Mouse (Mus musculus) midbrain, embryonic 11.5 days (tissue): ENCODE measurements around the gene Slc25a39. TPM values are rescaled to one million over a fixed set of nuclear protein-coding genes. Genes with fewer than 3 reads are reported as not detected.

Experiments used
- ATAC-seq: fragments of 200-750 bp; cut with Nextera tagmentation; 2 replicates; pipeline ENCODE4 v1.8.0; 2017; ENCODE audit warnings: moderate TSS enrichment, moderate library complexity; ENCODE audit not compliant: low FRiP score
- DNase-seq: peaks from one replicate; pipeline ENCODE4 v3.0.0; 2015; ENCODE audit warnings: low spot score; ENCODE audit errors: missing footprints
- H3K27ac ChIP-seq: fragments of 300-500 bp; sonication (generic); 2 replicates; pipeline ENCODE4 v1.5.1; 2014; ENCODE audit warnings: low read depth, low read length
- H3K27me3 ChIP-seq: fragments of 300-500 bp; sonication (generic); 2 replicates; pipeline ENCODE4 v1.6.1; 2014; ENCODE audit warnings: mild to moderate bottlenecking, low read length, moderate library complexity, mixed read lengths; ENCODE audit not compliant: control insufficient read depth, insufficient read depth
- H3K36me3 ChIP-seq: fragments of 300-500 bp; sonication (generic); 2 replicates; pipeline ENCODE4 v1.6.1; 2014; ENCODE audit warnings: mild to moderate bottlenecking, low read length, moderate library complexity, mixed read lengths; ENCODE audit not compliant: control insufficient read depth, insufficient read depth
- H3K4me1 ChIP-seq: fragments of 300-500 bp; sonication (generic); 2 replicates; pipeline ENCODE4 v1.6.1; 2014; ENCODE audit warnings: low read length; ENCODE audit not compliant: control insufficient read depth, insufficient read depth
- H3K4me2 ChIP-seq: fragments of 300-500 bp; sonication (generic); 2 replicates; pipeline ENCODE4 v1.6.1; 2014; ENCODE audit warnings: mild to moderate bottlenecking, moderate library complexity
- H3K4me3 ChIP-seq: fragments of 300-500 bp; sonication (generic); 2 replicates; pipeline ENCODE4 v1.5.1; 2014; ENCODE audit warnings: low read depth, low read length
- H3K9ac ChIP-seq: fragments of 300-500 bp; sonication (generic); 2 replicates; pipeline ENCODE4 v1.6.1; 2014; ENCODE audit warnings: low read length
- H3K9me3 ChIP-seq: fragments of 300-500 bp; sonication (generic); 2 replicates; pipeline ENCODE4 v1.6.1; 2016; ENCODE audit warnings: low read length; ENCODE audit not compliant: control insufficient read depth
- WGBS: fragments of 180-500 bp; shearing (Covaris S2); extraction: QIAGEN DNeasy Blood & Tissue Kit; methylation state at CpG from one replicate; pipeline ENCODE4 v1.1.7; 2014; 5-methylcytosine and 5-hydroxymethylcytosine counted together
- polyA plus RNA-seq: library from polyadenylated mRNA; unstranded; fragments of >200 nt; fragmentation: Nextera tagmentation; extraction: Ambion mirVana; gene quantifications from 2 replicates; pipeline ENCODE4 v1.2.1, GENCODE M21; 2014

The Slc25a39 gene
- polyA plus RNA-seq, 1 experiment from 2014 or later, result 193 TPM

GRCm38 (mm10) chr11:102432115-102432843 is 24.5 kb upstream of the Slc25a39 start:
- Histone ChIP-seq H3K27ac (no peak overlapping the region), H3K9ac (no peak overlapping the region), H3K4me3 (no peak overlapping the region), H3K36me3 (peaks cover 6% of the 10 kb centered on the region; the same call in 1 of the 2 replicates), H3K9me3 (no peaks in the 10 kb centered on the region), H3K27me3 (no peaks in the 10 kb centered on the region), H3K4me1 (peaks cover 11% of the 10 kb centered on the region), H3K4me2 (no peak overlapping the region)
- WGBS, result 70% methylated on average over 16 of the region's 16 CpGs
- ATAC-seq, result no peak
- DNase-seq, result no peak

GRCm38 (mm10) chr11:102431728-102432114 is 24.0 kb upstream of the Slc25a39 start:
- 84% methylated on average over 3 of the region's 3 CpGs for WGBS
- Histone ChIP-seq H3K4me1 (peaks cover 6% of the 10 kb centered on the region), H3K27me3 (no peaks in the 10 kb centered on the region), H3K36me3 (peaks cover 6% of the 10 kb centered on the region; the same call in 1 of the 2 replicates), H3K4me3 (no peak overlapping the region), H3K27ac (no peak overlapping the region), H3K9ac (no peak overlapping the region), H3K9me3 (no peaks in the 10 kb centered on the region), H3K4me2 (no peak overlapping the region)
- ATAC-seq (no peak), DNase-seq (no peak)

- peaks cover 6% of the 10 kb centered on the region for H3K4me1 ChIP-seq
- under 1% methylated on average over 7 of the region's 7 CpGs for WGBS
- no peak overlapping the region for H3K27ac ChIP-seq
- no peaks in the 10 kb centered on the region for H3K27me3 ChIP-seq
- ATAC-seq, result peak; percentile 56; the same call in 1 of the 2 replicates
- H3K4me3 ChIP-seq, result peak overlapping the region; percentile 44
- peak overlapping the region; percentile 77 for H3K4me2 ChIP-seq
- DNase-seq, result peak; percentile 97
- H3K36me3 ChIP-seq, result peaks cover 5% of the 10 kb centered on the region; the same call in 1 of the 2 replicates
- H3K9me3 ChIP-seq, result no peaks in the 10 kb centered on the region
- peak overlapping the region; percentile 50; the same call in 1 of the 2 replicates for H3K9ac ChIP-seq
These were observed 23.4 kb upstream of the Slc25a39 start for GRCm38 (mm10) chr11:102431018-102431645.

- ATAC-seq (peak; percentile 88), DNase-seq (peak; percentile 97)
- 1% methylated on average over 25 of the region's 29 CpGs for WGBS
- H3K4me3 ChIP-seq, result peak within 1 kb of the TSS; percentile 44
- no peaks in the 10 kb centered on the region for H3K27me3 ChIP-seq
- peak within 1 kb of the TSS; percentile 77 for H3K4me2 ChIP-seq
- peaks cover 6% of the 10 kb centered on the region for H3K4me1 ChIP-seq
- peak within 1 kb of the TSS; percentile 50 for H3K9ac ChIP-seq
- no peak within 1 kb of the TSS for H3K27ac ChIP-seq
- H3K9me3 ChIP-seq, result no peaks in the 10 kb centered on the region
- H3K36me3 ChIP-seq, result no peaks in the 10 kb centered on the region; the same call in 1 of the 2 replicates
These were observed 22.6 kb upstream of the Slc25a39 start, which contains the start of gene Grn for GRCm38 (mm10) chr11:102430121-102431017. Gene Grn (plus strand): TSS chr11:102430315.

- no peak for DNase-seq
- H3K4me1 ChIP-seq, result peaks cover 6% of the 10 kb centered on the region
- no peak overlapping the region for H3K27ac ChIP-seq
- peak overlapping the region; percentile 77 for H3K4me2 ChIP-seq
- no peaks in the 10 kb centered on the region for H3K27me3 ChIP-seq
- 49% methylated on average over 3 of the region's 3 CpGs for WGBS
- no peaks in the 10 kb centered on the region for H3K9me3 ChIP-seq
- no peak for ATAC-seq
- H3K9ac ChIP-seq, result peak overlapping the region; percentile 43
- peak overlapping the region; percentile 44 for H3K4me3 ChIP-seq
- no peaks in the 10 kb centered on the region for H3K36me3 ChIP-seq
These were observed 21.8 kb upstream of the Slc25a39 start for GRCm38 (mm10) chr11:102429551-102429950.

- Histone ChIP-seq H3K4me1 (peaks cover 4% of the 10 kb centered on the region), H3K27ac (no peak overlapping the region), H3K9me3 (no peaks in the 10 kb centered on the region), H3K4me2 (no peak overlapping the region), H3K4me3 (no peak overlapping the region), H3K27me3 (no peaks in the 10 kb centered on the region), H3K9ac (no peak overlapping the region), H3K36me3 (no peaks in the 10 kb centered on the region)
- ATAC-seq (no peak), DNase-seq (no peak)
- WGBS, result 73% methylated on average over 8 of the region's 8 CpGs
These were observed 21.3 kb upstream of the Slc25a39 start for GRCm38 (mm10) chr11:102428981-102429540.

- no peak for DNase-seq
- WGBS, result 87% methylated on average over 8 of the region's 8 CpGs
- no peaks in the 10 kb centered on the region for H3K27me3 ChIP-seq
- H3K36me3 ChIP-seq, result no peaks in the 10 kb centered on the region
- H3K4me2 ChIP-seq, result no peak overlapping the region
- H3K4me3 ChIP-seq, result no peak overlapping the region
- no peak for ATAC-seq
- no peak overlapping the region for H3K9ac ChIP-seq
- no peaks in the 10 kb centered on the region for H3K9me3 ChIP-seq
- H3K4me1 ChIP-seq, result peaks cover 4% of the 10 kb centered on the region
- no peak overlapping the region for H3K27ac ChIP-seq
These were observed 18.0 kb upstream of the Slc25a39 start for GRCm38 (mm10) chr11:102425555-102426316.

GRCm38 (mm10) chr11:102424666-102425065 is 16.9 kb upstream of the Slc25a39 start:
- no peak overlapping the region for H3K4me3 ChIP-seq
- no peak overlapping the region for H3K4me2 ChIP-seq
- ATAC-seq, result no peak
- WGBS, result 72% methylated on average over 6 of the region's 6 CpGs
- no peak overlapping the region for H3K27ac ChIP-seq
- DNase-seq, result no peak
- H3K36me3 ChIP-seq, result no peaks in the 10 kb centered on the region
- no peaks in the 10 kb centered on the region for H3K27me3 ChIP-seq
- no peaks in the 10 kb centered on the region; the same call in 1 of the 2 replicates for H3K4me1 ChIP-seq
- H3K9me3 ChIP-seq, result no peaks in the 10 kb centered on the region; the same call in 1 of the 2 replicates
- H3K9ac ChIP-seq, result no peak overlapping the region
